Mouse (Mus musculus) kidney, postnatal 10 days (tissue): ENCODE measurements around the gene Nsun2.
"Not testable (repeated sequence)": the region's sequence is repeated elsewhere in the genome, so short reads cannot be mapped to it uniquely, and the experiment has no call there.

ENCODE experiments used
- DNase-seq: peaks from one replicate; pipeline ENCODE4 v3.0.0; 2021; ENCODE audit warnings: mixed read lengths

Gene Nsun2

GRCm38 (mm10) chr13:69555957-69556482 is 22.5 kb downstream of the Nsun2 start:
- no peak for DNase-seq

DNA sequence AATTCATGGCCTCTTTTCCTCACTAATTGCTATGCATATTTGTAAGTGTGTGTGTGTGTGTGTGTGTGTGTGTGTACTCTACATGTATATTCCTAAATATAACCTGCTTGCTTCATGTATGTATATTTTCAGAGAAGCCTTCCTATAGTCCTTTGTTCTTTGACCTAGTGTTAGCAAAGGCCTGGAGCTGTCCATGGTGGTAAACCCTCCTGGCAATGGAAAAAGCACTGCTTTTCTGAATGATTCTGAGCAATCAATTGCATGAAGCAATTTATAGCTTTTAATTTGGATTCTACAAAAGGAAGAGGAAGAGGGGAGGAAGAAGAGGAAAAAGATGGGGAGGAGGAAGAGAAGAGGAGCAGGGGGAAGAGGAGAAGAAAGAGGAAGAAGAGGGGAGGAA is 23.2 kb downstream of the Nsun2 start:
- DNase-seq = no peak

DNA sequence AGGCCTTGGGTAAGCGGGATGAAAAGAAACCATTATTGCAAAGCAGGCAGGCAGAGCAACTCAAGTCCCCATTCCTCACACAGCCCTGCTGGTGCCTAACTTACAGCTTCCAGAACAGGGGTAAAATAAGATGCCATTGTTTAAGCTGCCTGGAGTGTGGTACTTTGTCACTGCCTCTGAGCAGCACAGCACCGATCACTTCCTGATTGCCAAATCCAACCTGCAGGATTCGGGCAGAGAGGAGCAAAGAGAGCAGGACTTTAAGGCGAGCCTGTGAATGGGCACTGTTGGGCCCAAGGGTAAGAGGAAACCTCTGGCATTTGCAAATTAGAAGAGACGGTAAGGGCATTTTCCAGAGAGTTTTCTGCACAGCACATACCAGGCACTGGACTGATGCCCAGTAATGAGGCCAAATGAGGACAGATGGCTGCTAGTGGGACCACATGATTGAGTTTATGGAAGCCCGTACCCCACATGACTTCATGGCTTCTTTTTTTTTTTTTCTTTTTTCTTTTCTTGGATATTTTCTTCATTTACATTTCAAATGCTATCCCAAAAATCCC is 24.6 kb downstream of the Nsun2 start:
- no peak for DNase-seq

DNA sequence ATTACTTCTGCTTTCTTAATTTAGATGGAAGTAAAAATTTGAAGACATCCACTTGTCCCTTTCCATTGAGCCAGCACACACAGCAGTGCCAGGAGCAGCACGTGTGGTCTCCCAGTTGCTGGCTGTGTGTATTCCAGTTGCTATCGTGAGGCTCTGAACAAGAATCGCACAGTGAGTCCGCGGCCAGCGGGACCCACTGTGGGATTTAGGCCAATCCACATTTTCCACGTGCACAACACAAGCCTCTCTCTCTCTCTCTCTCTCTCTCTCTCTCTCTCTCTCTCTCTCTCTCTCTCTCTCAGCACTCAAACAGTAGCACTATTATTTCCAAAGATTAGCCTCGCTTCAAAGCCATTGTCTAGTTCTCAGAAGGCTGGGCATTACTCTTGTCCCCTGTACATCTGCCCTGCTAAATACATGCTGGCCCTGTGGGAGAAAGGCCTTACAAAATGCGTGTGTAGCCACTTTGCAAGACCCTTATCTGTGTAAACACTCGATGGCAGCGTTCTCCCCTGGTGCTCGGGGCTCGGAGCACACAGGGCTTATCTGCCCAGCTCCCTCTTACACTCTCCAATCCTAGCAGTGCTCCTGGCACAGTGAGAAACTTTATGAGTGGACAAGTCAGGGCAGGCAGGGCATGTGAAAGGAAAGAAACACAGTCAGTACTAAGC is 25.9 kb downstream of the Nsun2 start:
- DNase-seq = no peak

DNA sequence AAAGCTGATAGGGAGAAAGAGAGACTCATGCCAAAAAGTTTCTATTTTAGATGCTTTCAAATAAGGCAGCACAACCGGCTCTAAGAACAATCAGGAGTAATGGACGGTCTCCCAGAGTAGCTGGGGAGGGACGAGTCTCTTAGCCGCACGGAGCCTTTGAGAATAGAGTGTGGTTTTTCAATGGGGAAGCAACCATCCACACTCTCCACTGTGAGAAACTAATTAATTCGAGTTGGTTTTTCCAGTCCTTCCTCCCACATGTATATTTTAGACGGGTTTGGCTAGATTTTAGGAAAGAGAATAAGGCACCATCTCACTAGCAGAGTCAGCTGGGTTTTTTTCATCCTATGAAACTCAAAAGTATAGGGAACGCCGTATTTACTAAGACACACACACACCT is 28.5 kb downstream of the Nsun2 start:
- no peak for DNase-seq

GRCm38 (mm10) chr13:69562654-69563574 is 29.4 kb downstream of the Nsun2 start:
- DNase-seq = no peak

DNA sequence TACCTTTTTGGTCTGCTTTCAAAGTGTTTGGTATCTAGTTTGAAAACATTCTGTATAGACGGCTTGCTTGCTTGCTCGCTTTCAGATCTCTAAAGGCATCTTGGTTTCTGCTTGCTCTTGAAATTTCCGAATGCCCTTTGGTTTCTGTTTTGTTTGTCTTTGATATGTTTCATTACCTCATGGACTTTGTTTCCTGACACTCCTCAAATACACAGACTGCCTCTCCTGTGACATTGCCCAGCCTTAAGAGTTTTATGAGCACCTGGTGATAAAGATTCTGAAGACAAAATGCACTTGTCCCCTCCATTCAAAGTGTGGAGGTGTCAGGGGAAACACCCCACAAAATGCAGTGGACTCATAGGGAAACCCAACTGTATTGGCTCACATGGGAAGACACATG is 30.4 kb downstream of the Nsun2 start:
- DNase-seq = no peak

DNA sequence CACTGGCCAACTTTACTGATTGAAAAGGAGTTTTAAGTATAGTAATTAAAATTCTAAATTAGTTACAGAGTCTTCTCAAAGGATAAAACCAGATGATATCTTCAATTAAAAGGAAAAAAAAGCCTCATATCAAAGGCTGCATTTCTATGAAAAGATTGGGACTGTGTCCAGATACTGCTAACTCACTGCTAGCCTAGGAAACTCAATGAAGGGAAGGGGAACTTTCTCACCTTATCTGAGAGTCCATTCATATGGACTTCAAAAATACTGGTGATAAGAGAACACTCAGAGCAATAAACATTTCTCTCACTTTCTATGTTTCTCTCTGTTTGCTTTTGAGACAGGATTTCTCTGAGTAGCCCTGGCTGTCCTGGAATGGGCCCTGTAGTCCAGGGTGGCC is 31.0 kb downstream of the Nsun2 start:
- no peak for DNase-seq

DNA sequence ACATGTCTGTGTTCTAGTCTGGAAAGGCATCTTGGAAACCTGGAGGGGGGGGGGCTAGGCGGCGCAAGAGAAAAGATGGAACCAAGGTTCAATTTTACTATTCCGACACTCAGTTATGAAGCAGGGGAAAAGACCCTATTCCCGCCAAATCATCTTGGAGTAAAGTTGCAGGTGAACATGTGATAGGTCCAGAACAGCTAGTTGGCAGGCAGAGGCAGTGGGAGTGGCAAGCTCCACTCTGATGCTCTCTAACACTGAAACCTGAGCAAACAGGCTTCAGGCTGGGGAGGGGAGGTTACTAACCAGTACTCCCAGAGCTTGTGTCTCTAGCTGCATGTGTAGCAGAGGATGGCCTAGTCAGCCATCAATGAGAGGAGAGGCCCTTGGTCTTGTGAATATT is 31.9 kb downstream of the Nsun2 start:
- not testable (repeated sequence) for DNase-seq

DNA sequence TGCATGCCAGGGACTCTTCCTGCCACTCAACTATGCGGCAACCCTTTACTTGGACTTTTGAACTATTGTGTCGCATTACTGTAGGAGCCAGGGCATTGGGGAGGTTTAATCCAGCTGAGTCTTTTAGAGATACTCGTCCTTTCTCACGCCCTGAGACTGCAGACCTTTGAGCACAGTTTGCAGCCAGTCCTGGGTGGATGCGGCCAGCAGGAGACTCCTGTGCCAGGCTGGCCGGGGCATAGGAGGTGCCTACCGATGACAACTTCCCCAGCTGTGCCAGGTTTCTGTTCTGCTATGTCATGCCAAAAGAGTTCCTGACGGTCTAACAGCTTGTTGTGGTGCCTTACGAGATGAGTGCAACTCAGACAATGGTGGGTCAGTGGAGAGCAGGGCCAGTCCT is 35.7 kb downstream of the Nsun2 start:
- peak; percentile 32 for DNase-seq

DNA sequence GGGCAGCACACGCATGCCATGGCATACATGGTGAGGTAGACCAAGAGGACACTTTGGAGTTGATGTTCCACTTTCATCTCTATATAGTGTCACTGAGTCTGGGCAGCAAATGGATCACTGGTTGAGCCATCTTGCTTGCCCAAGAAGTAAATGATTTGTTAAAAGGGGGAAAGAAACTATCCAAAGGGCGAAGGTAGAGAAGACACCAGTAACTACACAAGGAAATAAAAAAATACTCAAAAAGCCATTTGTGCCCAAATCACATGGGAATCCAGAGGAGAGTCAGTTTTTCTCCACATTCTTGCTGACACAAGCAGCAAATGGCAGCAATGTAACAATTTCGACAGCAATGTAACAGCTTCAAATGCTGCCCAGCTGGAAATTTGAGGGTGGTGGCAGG is 39.0 kb downstream of the Nsun2 start:
- no peak for DNase-seq

- peak; percentile 30 for DNase-seq
Observed at GRCm38 (mm10) chr13:69576676-69577075, 43.1 kb downstream of the Nsun2 start.

- DNase-seq = no peak
Observed at GRCm38 (mm10) chr13:69577181-69577834, 43.8 kb downstream of the Nsun2 start.

DNA sequence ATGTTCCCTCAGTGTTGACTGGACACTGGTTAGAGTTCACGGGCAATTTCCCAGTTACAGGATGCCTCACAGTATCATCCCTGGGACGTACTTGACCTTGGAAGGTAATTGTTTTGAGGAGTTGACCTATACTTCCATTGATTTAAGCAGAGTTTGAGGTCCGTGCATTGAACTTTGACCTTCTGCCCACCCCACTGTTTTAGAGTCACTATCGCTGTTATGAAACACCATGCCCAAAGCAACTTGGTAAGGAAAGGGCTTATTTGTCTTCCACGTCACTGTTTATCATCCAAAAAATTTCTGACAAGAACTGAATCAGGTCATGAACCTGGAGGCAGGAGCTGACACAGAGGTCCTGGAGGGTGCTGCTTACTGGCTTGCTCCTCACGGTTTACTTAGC is 48.9 kb downstream of the Nsun2 start:
- DNase-seq = no peak

DNA sequence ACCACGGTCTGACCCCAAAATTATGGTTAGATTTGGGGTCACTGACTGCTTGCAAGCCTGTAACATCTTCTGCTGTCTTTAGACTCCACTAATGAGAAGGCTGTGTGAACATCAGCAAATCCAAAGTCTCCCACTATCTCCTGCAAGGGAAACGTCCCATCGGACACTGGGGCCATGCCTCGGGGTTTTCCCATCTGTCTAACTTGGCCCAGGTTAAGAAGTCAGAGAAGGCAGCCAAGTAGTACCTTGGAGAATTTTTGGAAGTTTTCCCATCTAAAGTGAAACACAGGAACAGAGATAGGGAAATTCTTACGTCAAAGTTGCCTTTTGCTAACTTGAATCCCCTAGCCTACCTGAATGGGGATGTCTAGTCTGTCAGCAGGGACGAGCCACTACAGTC is 50.0 kb downstream of the Nsun2 start:
- DNase-seq = no peak

- peak; percentile 43 for DNase-seq
Observed at GRCm38 (mm10) chr13:69585828-69586227, 52.3 kb downstream of the Nsun2 start.

GRCm38 (mm10) chr13:69586337-69586736 is 52.8 kb downstream of the Nsun2 start:
- DNase-seq = no peak

DNA sequence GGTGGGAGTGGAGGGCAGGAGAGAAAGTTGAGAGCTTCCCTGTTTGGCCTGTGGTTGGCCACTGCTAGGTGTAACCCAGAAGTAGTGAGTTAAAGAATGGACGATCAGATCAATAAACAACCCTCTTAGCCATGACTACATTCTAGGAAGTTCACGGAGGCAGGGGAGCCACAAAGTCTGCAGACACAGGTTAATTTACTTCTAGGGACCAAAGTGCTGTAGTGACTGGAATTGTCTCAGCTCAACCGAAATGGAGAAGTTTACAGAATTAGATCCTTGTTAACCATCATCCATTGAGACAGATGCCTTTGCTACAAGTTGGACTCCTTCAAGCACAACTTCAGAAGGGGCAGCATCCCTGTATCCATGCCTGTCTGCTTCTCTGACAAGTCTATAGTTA is 54.3 kb downstream of the Nsun2 start:
- no peak for DNase-seq

- no peak for DNase-seq
Observed at GRCm38 (mm10) chr13:69588263-69588662, 54.7 kb downstream of the Nsun2 start.

- no peak for DNase-seq
Observed at GRCm38 (mm10) chr13:69591338-69591737, 57.8 kb downstream of the Nsun2 start.

DNA sequence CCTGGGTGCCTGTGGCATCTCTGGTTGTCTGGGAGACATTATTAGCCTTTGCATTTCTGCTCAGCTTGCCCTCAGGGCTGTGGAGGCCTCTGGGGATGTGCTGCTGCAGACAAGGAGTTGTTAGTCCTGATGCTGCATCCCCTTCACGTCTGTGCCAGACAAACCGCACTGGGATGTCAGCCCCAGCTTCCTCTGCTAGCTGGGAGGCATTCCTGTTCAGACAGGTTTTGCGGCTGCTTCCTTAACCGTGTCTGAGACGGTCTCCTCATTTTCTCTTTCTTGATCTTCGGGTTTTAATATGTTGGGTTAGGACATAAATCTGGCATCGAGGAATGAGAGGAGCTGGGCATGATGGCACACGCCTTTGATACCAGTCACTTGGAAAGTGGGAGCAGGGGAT is 58.7 kb downstream of the Nsun2 start:
- no peak for DNase-seq

- peak; percentile 18 for DNase-seq
Observed at GRCm38 (mm10) chr13:69593453-69593852, 59.9 kb downstream of the Nsun2 start.

- DNase-seq = no peak
Observed at GRCm38 (mm10) chr13:69594577-69595256, 61.2 kb downstream of the Nsun2 start.
